Mouse (Mus musculus): ENCODE measurements around the gene Cenpe. TPM values are rescaled to one million over a fixed set of nuclear protein-coding genes. Genes with fewer than 3 reads are reported as not detected.

The Cenpe gene
- total and polyA plus RNA-seq, 2 experiments from 2014 or later, result 2.4 to 5.5 TPM

DNA sequence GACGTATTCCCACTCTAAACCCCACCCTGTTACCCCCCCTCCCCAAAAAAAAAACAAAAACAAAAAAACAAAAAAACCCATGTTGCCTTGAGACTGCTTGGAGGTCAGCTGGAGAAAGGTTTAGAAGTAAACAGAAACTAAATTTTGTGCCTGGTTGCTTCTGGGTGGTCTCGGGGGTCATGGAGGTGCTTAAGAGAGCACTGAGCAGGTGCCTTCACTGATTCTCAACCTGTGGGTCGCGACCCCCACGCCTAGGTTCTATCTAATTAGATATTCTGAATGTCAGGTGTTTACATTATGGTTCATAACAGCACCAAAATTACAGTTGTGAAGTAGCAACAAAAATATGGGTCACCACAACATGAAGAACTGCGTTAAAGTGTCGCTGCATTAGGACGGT is 69.4 kb downstream of the Cenpe start:
- no peaks in the 10 kb centered on the region for H3K4me1 ChIP-seq (ENCODE audit: control insufficient read depth, insufficient read depth)
- WGBS, result 76% methylated on average over 8 of the region's 8 CpGs
- TF ChIP-seq EP300 (IDR thresholded peaks at IDR 0.05; ENCODE audit: low read depth), result no peak
- TF ChIP-seq CTCF (IDR thresholded peaks at IDR 0.05; ENCODE audit: low read depth), result no peak
- H3K9me3 ChIP-seq (replicated peaks; ENCODE audit: control insufficient read depth, low read length), result no peaks in the 10 kb centered on the region
- DNase-seq (ENCODE audit: low spot score) (no peak), ATAC-seq (ENCODE audit: insufficient read depth, low read depth) (no peak)
- H3K36me3 ChIP-seq (replicated peaks; ENCODE audit: control insufficient read depth, insufficient read depth, low read length), result no peaks in the 10 kb centered on the region
- H3K4me3 ChIP-seq (ENCODE audit: low read depth, low read length), result no peak overlapping the region
- H3K27me3 ChIP-seq (ENCODE audit: control insufficient read depth, insufficient read depth, low read length), result no peaks in the 10 kb centered on the region
- H3K4me2 ChIP-seq (ENCODE audit: low read depth, low read length), result no peak overlapping the region
- H3K9ac ChIP-seq (replicated peaks; ENCODE audit: low read depth, low read length), result no peak overlapping the region
- no peak overlapping the region for H3K27ac ChIP-seq (ENCODE audit: low read depth)

DNA sequence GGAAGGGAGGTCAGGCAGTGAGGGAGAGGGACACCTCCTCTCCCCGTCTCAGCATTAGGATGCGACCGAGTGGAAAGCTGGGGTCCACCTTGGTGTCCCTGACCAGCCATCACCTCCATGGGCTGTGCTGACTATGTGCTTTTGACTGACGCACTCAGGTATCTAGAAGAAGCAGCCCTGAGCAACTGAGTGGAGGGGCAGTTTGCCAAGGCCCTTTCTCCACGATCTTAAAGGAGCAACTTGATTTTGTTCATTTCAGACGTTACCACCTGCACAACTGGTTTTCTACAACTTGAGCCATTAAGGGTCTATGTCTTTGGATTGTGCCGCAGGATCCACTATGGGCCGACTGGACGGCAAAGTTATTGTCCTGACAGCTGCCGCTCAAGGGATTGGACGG is 72.9 kb downstream of the Cenpe start:
- no peaks in the 10 kb centered on the region for H3K36me3 ChIP-seq (replicated peaks; ENCODE audit: control insufficient read depth, insufficient read depth, low read length)
- no peaks in the 10 kb centered on the region for H3K27me3 ChIP-seq (ENCODE audit: control insufficient read depth, insufficient read depth, low read length)
- whole genome bisulfite sequencing, result 81% methylated on average over 11 of the region's 11 CpGs
- H3K9ac ChIP-seq (replicated peaks; ENCODE audit: low read depth, low read length), result no peak overlapping the region
- H3K9me3 ChIP-seq (replicated peaks; ENCODE audit: control insufficient read depth, low read length), result no peaks in the 10 kb centered on the region
- no peak overlapping the region for H3K27ac ChIP-seq (ENCODE audit: low read depth)
- no peak for TF ChIP-seq CTCF (IDR thresholded peaks at IDR 0.05; ENCODE audit: low read depth)
- TF ChIP-seq EP300 (IDR thresholded peaks at IDR 0.05; ENCODE audit: low read depth), result no peak
- ATAC-seq (ENCODE audit: insufficient read depth, low read depth) (no peak), DNase-seq (ENCODE audit: low spot score) (no peak)
- no peak overlapping the region for H3K4me2 ChIP-seq (ENCODE audit: low read depth, low read length)
- H3K4me3 ChIP-seq (ENCODE audit: low read depth, low read length), result no peak overlapping the region
- no peaks in the 10 kb centered on the region for H3K4me1 ChIP-seq (ENCODE audit: control insufficient read depth, insufficient read depth)

DNA sequence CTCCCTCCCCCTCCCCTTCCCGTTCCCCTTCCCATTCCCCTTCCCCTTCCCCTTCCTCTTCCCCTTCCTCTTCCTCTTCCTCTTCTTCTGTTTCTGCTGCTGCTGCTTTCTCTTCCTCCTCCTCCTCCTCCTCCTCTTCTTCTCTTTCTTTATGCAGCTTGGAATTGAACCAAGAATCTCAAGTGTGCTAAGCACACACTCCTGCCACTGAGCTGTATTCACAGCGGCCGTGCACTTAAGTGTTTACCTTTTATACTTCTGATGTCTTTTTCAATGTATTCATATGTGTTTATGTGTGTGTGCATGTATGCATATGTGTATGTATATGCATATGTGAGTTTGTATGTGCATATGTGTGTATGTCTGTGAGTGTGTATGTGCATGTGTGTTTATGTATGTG is 73.5 kb downstream of the Cenpe start:
- Histone ChIP-seq H3K27me3 (ENCODE audit: control insufficient read depth, insufficient read depth, low read length) (no peaks in the 10 kb centered on the region), H3K9ac (replicated peaks; ENCODE audit: low read depth, low read length) (no peak overlapping the region), H3K4me3 (ENCODE audit: low read depth, low read length) (no peak overlapping the region), H3K4me1 (ENCODE audit: control insufficient read depth, insufficient read depth) (no peaks in the 10 kb centered on the region), H3K9me3 (replicated peaks; ENCODE audit: control insufficient read depth, low read length) (no peaks in the 10 kb centered on the region), H3K27ac (ENCODE audit: low read depth) (no peak overlapping the region), H3K36me3 (replicated peaks; ENCODE audit: control insufficient read depth, insufficient read depth, low read length) (no peaks in the 10 kb centered on the region), H3K4me2 (ENCODE audit: low read depth, low read length) (no peak overlapping the region)
- 35% methylated on average over 3 of the region's 3 CpGs for WGBS
- no peak for DNase-seq (ENCODE audit: low spot score)
- ATAC-seq (ENCODE audit: insufficient read depth, low read depth), result no peak
- TF ChIP-seq EP300 (IDR thresholded peaks at IDR 0.05; ENCODE audit: low read depth), result no peak
- TF ChIP-seq CTCF (IDR thresholded peaks at IDR 0.05; ENCODE audit: low read depth), result no peak

DNA sequence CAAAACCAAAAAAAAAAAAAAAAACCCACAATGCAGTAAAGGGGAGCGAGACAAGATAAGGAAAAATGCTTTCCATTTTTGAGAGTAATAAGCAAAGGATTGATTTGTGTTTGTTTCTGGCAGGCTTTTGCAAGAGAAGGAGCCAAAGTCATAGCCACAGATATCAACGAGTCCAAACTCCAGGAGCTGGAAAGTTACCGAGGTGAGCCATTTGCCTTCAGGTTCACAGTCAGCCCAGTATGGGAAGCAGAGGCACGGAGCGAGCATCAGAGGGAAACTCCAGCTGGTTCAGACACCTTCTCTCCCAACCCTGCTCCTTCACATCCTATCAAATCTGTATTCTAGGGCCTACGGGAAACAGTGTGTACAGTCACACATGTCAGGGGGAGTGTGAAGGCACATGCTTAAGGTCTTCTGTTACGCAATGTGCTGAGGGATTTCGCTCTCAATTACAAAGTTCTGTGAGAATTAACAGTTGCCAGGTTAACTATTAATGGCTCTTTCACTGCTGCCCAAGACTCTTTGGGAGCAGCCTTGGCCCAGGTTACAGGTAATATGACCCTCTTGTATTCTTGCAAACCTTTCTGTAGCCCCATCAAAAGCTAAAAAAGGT is 75.9 kb downstream of the Cenpe start:
- no peak for ATAC-seq (ENCODE audit: insufficient read depth, low read depth)
- no peak overlapping the region for H3K27ac ChIP-seq (ENCODE audit: low read depth)
- no peak overlapping the region for H3K4me3 ChIP-seq (ENCODE audit: low read depth, low read length)
- WGBS, result 77% methylated on average over 8 of the region's 8 CpGs
- H3K4me2 ChIP-seq (ENCODE audit: low read depth, low read length), result no peak overlapping the region
- no peaks in the 10 kb centered on the region for H3K9me3 ChIP-seq (replicated peaks; ENCODE audit: control insufficient read depth, low read length)
- H3K9ac ChIP-seq (replicated peaks; ENCODE audit: low read depth, low read length), result no peak overlapping the region
- no peaks in the 10 kb centered on the region for H3K36me3 ChIP-seq (replicated peaks; ENCODE audit: control insufficient read depth, insufficient read depth, low read length)
- no peaks in the 10 kb centered on the region for H3K4me1 ChIP-seq (ENCODE audit: control insufficient read depth, insufficient read depth)
- no peaks in the 10 kb centered on the region for H3K27me3 ChIP-seq (ENCODE audit: control insufficient read depth, insufficient read depth, low read length)
- DNase-seq (ENCODE audit: low spot score), result no peak
- no peak for TF ChIP-seq CTCF (IDR thresholded peaks at IDR 0.05; ENCODE audit: low read depth)
- no peak for TF ChIP-seq EP300 (IDR thresholded peaks at IDR 0.05; ENCODE audit: low read depth)

DNA sequence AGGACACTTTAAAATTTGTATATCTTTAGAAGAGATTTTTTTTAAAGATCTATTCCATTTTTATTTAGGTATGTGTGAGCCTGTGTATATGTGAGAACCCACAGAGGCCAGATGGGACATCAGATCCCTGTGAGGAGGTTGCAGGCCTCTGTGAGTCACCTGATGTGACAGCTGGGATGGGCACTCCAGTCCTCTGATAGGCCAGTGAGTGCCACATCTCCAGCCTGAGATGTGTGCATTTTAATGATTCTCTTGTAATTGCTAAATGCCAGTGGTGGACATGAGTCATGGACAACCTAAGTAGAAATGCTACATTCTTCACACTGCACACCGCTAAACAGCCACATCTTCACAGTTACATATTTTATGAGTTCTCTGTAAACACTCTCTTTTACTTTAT is 76.8 kb downstream of the Cenpe start:
- Histone ChIP-seq H3K4me1 (ENCODE audit: control insufficient read depth, insufficient read depth) (no peaks in the 10 kb centered on the region; the same call in 1 of the 2 replicates), H3K27ac (ENCODE audit: low read depth) (no peak overlapping the region), H3K36me3 (replicated peaks; ENCODE audit: control insufficient read depth, insufficient read depth, low read length) (no peaks in the 10 kb centered on the region), H3K27me3 (ENCODE audit: control insufficient read depth, insufficient read depth, low read length) (no peaks in the 10 kb centered on the region), H3K9me3 (replicated peaks; ENCODE audit: control insufficient read depth, low read length) (no peaks in the 10 kb centered on the region), H3K4me3 (ENCODE audit: low read depth, low read length) (no peak overlapping the region), H3K9ac (replicated peaks; ENCODE audit: low read depth, low read length) (no peak overlapping the region), H3K4me2 (ENCODE audit: low read depth, low read length) (no peak overlapping the region)
- no peak for TF ChIP-seq EP300 (IDR thresholded peaks at IDR 0.05; ENCODE audit: low read depth)
- no peak for DNase-seq (ENCODE audit: low spot score)
- WGBS, result 95% methylated on average over 1 of the region's 1 CpGs
- no peak for ATAC-seq (ENCODE audit: insufficient read depth, low read depth)

DNA sequence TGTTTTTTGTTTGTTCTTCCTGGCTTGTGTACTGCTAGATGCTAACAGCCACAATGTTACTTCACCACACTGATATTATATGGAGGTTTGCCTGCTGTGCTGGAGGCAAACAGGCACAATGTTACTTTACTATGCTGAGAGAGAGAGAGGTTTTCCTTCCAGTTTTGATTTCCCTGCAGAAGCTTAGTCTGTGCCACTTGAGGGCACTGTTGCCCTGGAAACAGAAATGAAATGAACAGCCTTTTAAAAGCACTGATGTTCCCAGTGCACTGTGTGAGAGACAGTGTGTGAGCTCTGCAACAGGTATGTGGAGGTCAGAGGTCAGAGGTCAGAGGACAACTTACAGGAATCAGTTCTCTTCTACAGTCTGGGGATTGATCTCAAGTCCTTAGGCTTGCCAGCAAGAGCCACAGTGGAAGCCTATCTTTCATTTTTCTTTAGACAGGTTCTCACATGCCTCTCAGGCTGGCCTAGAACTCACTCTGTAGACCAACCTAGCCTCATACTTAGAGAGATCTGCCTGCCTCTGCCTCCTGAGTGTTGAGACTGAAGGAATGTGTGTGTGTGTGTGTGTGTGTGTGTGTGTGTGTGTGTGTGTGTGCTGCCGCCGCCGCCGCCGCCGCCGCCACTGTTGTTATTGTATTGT is 78.0 kb downstream of the Cenpe start:
- H3K27me3 ChIP-seq (ENCODE audit: control insufficient read depth, insufficient read depth, low read length), result no peaks in the 10 kb centered on the region
- no peak overlapping the region for H3K9ac ChIP-seq (replicated peaks; ENCODE audit: low read depth, low read length)
- no peaks in the 10 kb centered on the region for H3K9me3 ChIP-seq (replicated peaks; ENCODE audit: control insufficient read depth, low read length)
- H3K27ac ChIP-seq (ENCODE audit: low read depth), result no peak overlapping the region
- ATAC-seq (ENCODE audit: insufficient read depth, low read depth) (peak; percentile 74), DNase-seq (ENCODE audit: low spot score) (peak; percentile 54)
- no peaks in the 10 kb centered on the region; the same call in 1 of the 2 replicates for H3K4me1 ChIP-seq (ENCODE audit: control insufficient read depth, insufficient read depth)
- no peak overlapping the region for H3K4me3 ChIP-seq (ENCODE audit: low read depth, low read length)
- WGBS, result 95% methylated on average over 7 of the region's 7 CpGs
- H3K36me3 ChIP-seq (replicated peaks; ENCODE audit: control insufficient read depth, insufficient read depth, low read length), result no peaks in the 10 kb centered on the region
- no peak for TF ChIP-seq EP300 (IDR thresholded peaks at IDR 0.05; ENCODE audit: low read depth)
- TF ChIP-seq CTCF (IDR thresholded peaks at IDR 0.05; ENCODE audit: low read depth), result peak; percentile 87
- no peak overlapping the region for H3K4me2 ChIP-seq (ENCODE audit: low read depth, low read length)
